ENCODE assay signal across 19 mouse cellular contexts in the genomic region with DNA sequence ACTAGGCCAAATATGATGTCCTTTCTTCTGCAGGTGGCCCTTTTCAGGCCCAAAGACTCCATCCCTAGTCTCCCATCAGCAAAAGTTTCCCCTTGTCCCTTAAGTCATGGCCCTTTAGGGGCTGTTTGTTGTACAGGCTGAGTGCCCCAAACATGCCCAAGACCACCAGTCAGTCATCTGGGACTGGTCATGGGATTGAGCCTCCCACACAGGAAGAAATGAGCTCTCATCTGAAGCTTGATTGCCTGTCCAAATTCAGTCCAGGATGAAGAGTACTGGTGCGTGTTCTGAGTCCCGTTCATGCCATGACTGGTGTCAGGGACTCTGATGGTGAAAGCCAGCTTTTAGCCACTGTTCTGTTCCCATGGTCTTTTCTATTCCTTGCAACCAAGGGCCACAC. TPM values are rescaled to one million over a fixed set of nuclear protein-coding genes. Genes with fewer than 3 reads are reported as not detected.
DNase-seq lines count a peak whose midpoint lies in the region; ATAC-seq and TF ChIP-seq lines count a peak whose summit lies in the region.
"Had no signal": no experiment of that assay in that cellular context is flagged by ENCODE, and none has a peak within 500 bp of the region (broad histone marks: within the 10 kb centered on the region; RNA-seq: fewer than 3 reads in every experiment).

No protein-coding gene starts in this region.

- ATAC-seq in kidney, embryonic 14.5 days (ENCODE audit: low FRiP score, low TSS enrichment), result no peak
- no peak for ATAC-seq in midbrain, postnatal 0 days (ENCODE audit: low FRiP score)
- ATAC-seq: forebrain, embryonic 14.5 days had no signal

- peak; percentile 74 for DNase-seq in heart, adult 11 months
- DNase-seq in heart, postnatal 10 days, result no peak
- no peak for DNase-seq in kidney, adult 8-10 months
- no peak for DNase-seq in midbrain, embryonic 10.5 days (ENCODE audit: low spot score)
- no peak for DNase-seq in midbrain, postnatal 0 days (ENCODE audit: low spot score)
- DNase-seq in CH12.LX (ENCODE audit: extremely low read depth), result no peak
- DNase-seq in B cell, adult 2 months, result no peak
- DNase-seq: adrenal gland, adult 2 months; adrenal gland, postnatal 25 days; cerebellum, adult 18-20 months; cerebellum, adult 9-11 months; cerebellum, postnatal 36 days; gastrocnemius, postnatal 36 days; heart, adult 18-20 months; heart, postnatal 14 days had no signal

- TF ChIP-seq EP300 in CH12.LX (IDR thresholded peaks at IDR 0.05; ENCODE audit: low read length), result no peak

- H3K4me1 ChIP-seq in kidney, embryonic 14.5 days (ENCODE audit: control insufficient read depth, insufficient read depth, low read length), result peaks cover 15% of the 10 kb centered on the region
- peaks cover 50% of the 10 kb centered on the region for H3K4me1 ChIP-seq in midbrain, embryonic 10.5 days
- no peaks in the 10 kb centered on the region for H3K4me1 ChIP-seq in midbrain, postnatal 0 days (ENCODE audit: insufficient read depth, low read length)
- H3K4me1 ChIP-seq in CH12.LX (ENCODE audit: control insufficient read depth in 1 of 2, insufficient read depth in 2 of 2), result peaks cover 45 to 73% of the 10 kb centered on the region in 2 experiments

- H3K4me3 ChIP-seq in kidney, embryonic 14.5 days (ENCODE audit: low read length), result no peak overlapping the region
- no peak overlapping the region for H3K4me3 ChIP-seq in midbrain, embryonic 10.5 days
- H3K4me3 ChIP-seq in midbrain, postnatal 0 days (ENCODE audit: low read depth, low read length), result no peak overlapping the region
- no peak overlapping the region for H3K4me3 ChIP-seq in CH12.LX (replicated peaks in 1 of 3; ENCODE audit: low read depth in 2 of 3, low read length in 2 of 3, poor library complexity in 1 of 3)
- H3K4me3 ChIP-seq: heart, embryonic 10.5 days; hindbrain, embryonic 15.5 days had no signal

- no peaks in the 10 kb centered on the region for H3K27me3 ChIP-seq in kidney, embryonic 14.5 days (ENCODE audit: control insufficient read depth, insufficient read depth, low read length)
- H3K27me3 ChIP-seq in midbrain, embryonic 10.5 days (ENCODE audit: low read depth, poor library complexity, severe bottlenecking), result no peaks in the 10 kb centered on the region
- no peaks in the 10 kb centered on the region for H3K27me3 ChIP-seq in midbrain, postnatal 0 days (ENCODE audit: insufficient read depth, low read length)
- H3K27me3 ChIP-seq in CH12.LX (replicated peaks), result no peaks in the 10 kb centered on the region
- H3K27me3 ChIP-seq: hindbrain, embryonic 15.5 days had no signal

- no peak for TF ChIP-seq POLR2A in CH12.LX (IDR thresholded peaks at IDR 0.05; ENCODE audit: low read depth, low read length)

- in situ Hi-C loops in CH12.LX (cut with MboI; ENCODE audit: low pct_ligation_motif_present, low pct_unique_long_range_greater_than_20kb, low sequenced_read_pairs), result loop anchor here (25.0 kb wide), 1 partner anchor 205 kb away; no protein-coding TSS in a partner anchor

- dilution Hi-C loops in CH12.LX (cut with MboI; ENCODE audit: extremely low pct_ligation_motif_present, extremely low pct_unique_long_range_greater_than_20kb, low sequenced_read_pairs), result no loop called here

- H3K4me2 ChIP-seq in kidney, embryonic 14.5 days (replicated peaks; ENCODE audit: low read depth, low read length), result no peak overlapping the region
- H3K4me2 ChIP-seq in midbrain, postnatal 0 days (ENCODE audit: low read depth, low read length, poor library complexity, severe bottlenecking), result no peak overlapping the region
- H3K4me2 ChIP-seq in CH12.LX (ENCODE audit: insufficient read depth, low read depth, poor library complexity, severe bottlenecking), result peak overlapping the region; percentile 46
- H3K4me2 ChIP-seq: hindbrain, embryonic 15.5 days had no signal

- H3K27ac ChIP-seq in kidney, embryonic 14.5 days (ENCODE audit: low read depth, low read length), result peak overlapping the region; percentile 75; the same call in 1 of the 2 replicates
- peak overlapping the region; percentile 77 for H3K27ac ChIP-seq in midbrain, embryonic 10.5 days (replicated peaks)
- no peak overlapping the region for H3K27ac ChIP-seq in midbrain, postnatal 0 days (ENCODE audit: low read depth, low read length)
- H3K27ac ChIP-seq in CH12.LX (ENCODE audit: insufficient read depth, low read depth), result peak overlapping the region; percentile 73
- H3K27ac ChIP-seq: heart, embryonic 10.5 days; hindbrain, embryonic 15.5 days had no signal

- no peak for TF ChIP-seq RAD21 in CH12.LX (IDR thresholded peaks at IDR 0.05; ENCODE audit: low read depth, low read length)

- no peak overlapping the region for H3K9ac ChIP-seq in kidney, embryonic 14.5 days (ENCODE audit: low read depth, low read length)
- H3K9ac ChIP-seq in midbrain, postnatal 0 days (replicated peaks; ENCODE audit: low read length, poor library complexity, severe bottlenecking), result no peak overlapping the region
- H3K9ac ChIP-seq in CH12.LX (ENCODE audit: insufficient read depth, low read depth), result no peak overlapping the region
- H3K9ac ChIP-seq: hindbrain, embryonic 15.5 days had no signal

- 73% methylated on average over 2 of the region's 2 CpGs for WGBS in kidney, embryonic 14.5 days
- 45% methylated on average over 2 of the region's 2 CpGs for WGBS in midbrain, embryonic 10.5 days
- WGBS in midbrain, postnatal 0 days, result 48% methylated on average over 2 of the region's 2 CpGs

- intact Hi-C loops in heart, postnatal 10 days (cut with DNase I), result no loop called here

- no peak for TF ChIP-seq CTCF in midbrain, postnatal 0 days (IDR thresholded peaks at IDR 0.05)
- TF ChIP-seq CTCF in CH12.LX (conservative IDR thresholded peaks at IDR 0.05 in 1 of 2, IDR thresholded peaks at IDR 0.05 in 1 of 2; ENCODE audit: low read depth in 2 of 2, low read length in 2 of 2), result no peak

- H3K79me2 ChIP-seq in CH12.LX (replicated peaks; ENCODE audit: control insufficient read depth, extremely low read depth, insufficient read depth, poor library complexity, severe bottlenecking), result no peaks in the 10 kb centered on the region

- H3K9me3 ChIP-seq in kidney, embryonic 14.5 days (ENCODE audit: control insufficient read depth, low read length), result peaks cover 4% of the 10 kb centered on the region; the same call in 1 of the 2 replicates
- no peaks in the 10 kb centered on the region for H3K9me3 ChIP-seq in midbrain, embryonic 10.5 days (replicated peaks)
- H3K9me3 ChIP-seq in midbrain, postnatal 0 days (ENCODE audit: low read length), result no peaks in the 10 kb centered on the region
- peaks cover 10% of the 10 kb centered on the region for H3K9me3 ChIP-seq in CH12.LX (replicated peaks; ENCODE audit: low read length)
- H3K9me3 ChIP-seq: heart, embryonic 10.5 days; hindbrain, embryonic 15.5 days had no signal

- no peaks in the 10 kb centered on the region for H3K36me3 ChIP-seq in kidney, embryonic 14.5 days (ENCODE audit: control insufficient read depth, insufficient read depth, low read length)
- no peaks in the 10 kb centered on the region for H3K36me3 ChIP-seq in midbrain, embryonic 10.5 days
- no peaks in the 10 kb centered on the region for H3K36me3 ChIP-seq in midbrain, postnatal 0 days (ENCODE audit: insufficient read depth, low read length)
- H3K36me3 ChIP-seq in CH12.LX (replicated peaks in 1 of 2; ENCODE audit: control insufficient read depth in 1 of 2, insufficient read depth in 1 of 2, low read length in 1 of 2), result no peaks in the 10 kb centered on the region
- H3K36me3 ChIP-seq: heart, embryonic 10.5 days; hindbrain, embryonic 15.5 days had no signal

TF ChIP-seq in CH12.LX, 34 proteins besides CTCF, POLR2A, EP300 and RAD21:
- TF ChIP-seq HCFC1 (IDR thresholded peaks at IDR 0.05; ENCODE audit: low read depth, low read length) (no peak), MEF2A (IDR thresholded peaks at IDR 0.05; ENCODE audit: borderline replicate concordance, low read depth, low read length) (no peak), MAX (IDR thresholded peaks at IDR 0.05; ENCODE audit: low read length) (0 out of 2 replicates have a peak, but pooled peaks have one; percentile 19), MAFK (IDR thresholded peaks at IDR 0.05; ENCODE audit: insufficient replicate concordance, low read length) (no peak), CHD2 (IDR thresholded peaks at IDR 0.05; ENCODE audit: low read length) (no peak), UBTF (IDR thresholded peaks at IDR 0.05; ENCODE audit: low read depth, low read length) (no peak), ELF1 (IDR thresholded peaks at IDR 0.05; ENCODE audit: low read depth, low read length) (0 out of 2 replicates have a peak, but pooled peaks have one; percentile 5), ZC3H11A (IDR thresholded peaks at IDR 0.05; ENCODE audit: low read depth, low read length) (no peak), ZMIZ1 (IDR thresholded peaks at IDR 0.05; ENCODE audit: low read depth, low read length) (no peak), ETS1 (conservative IDR thresholded peaks at IDR 0.05; ENCODE audit: low read depth, low read length) (no peak), KAT2A (IDR thresholded peaks at IDR 0.05; ENCODE audit: insufficient replicate concordance, low read length) (no peak)

RNA-seq across cellular contexts. Expression of a gene that starts 33.4 kb away (rescaled TPM):
- total RNA-seq in heart, postnatal 10 days (2021), result 10 to 100 TPM; 26.0 to 38.4 TPM
- 20.0 and 31.6 TPM in 2 replicates for polyA plus RNA-seq in kidney, embryonic 14.5 days (2014; fragmentation: Nextera tagmentation; extraction: Ambion mirVana)
- polyA plus RNA-seq in midbrain, embryonic 10.5 days (2016; fragmentation: Nextera tagmentation; extraction: Ambion mirVana), result 25.0 and 25.1 TPM in 2 replicates
- 6.5 and 13.1 TPM in 2 replicates for total RNA-seq in midbrain, postnatal 0 days (2014; rRNA removed)
- 3.7 and 5.1 TPM in 2 replicates for polyA plus RNA-seq in midbrain, postnatal 0 days (2015; fragmentation: Nextera tagmentation; extraction: Ambion mirVana)
- 7.8 and 9.9 TPM in 2 replicates for total RNA-seq in CH12.LX (2012; rRNA removed)
- total RNA-seq in CH12.LX (2014; rRNA removed), result 10.2 and 11.6 TPM in 2 replicates
- 18.4 and 24.6 TPM in 2 replicates for polyA plus RNA-seq in CH12.LX (2012; ENCODE audit: insufficient read length, low read depth)
